Mouse (Mus musculus): Measurements from ENCODE around the gene Gm4214.
"Not testable (repeated sequence)": the region's sequence is repeated elsewhere in the genome, so short reads cannot be mapped to it uniquely, and the experiment has no call there.

GRCm38 (mm10) chr7:23019823-23020222, 35.4 kb upstream of the Gm4214 start, which contains the start of gene Gm4216:
- not testable (repeated sequence) for TF ChIP-seq CTCF, POLR2A (IDR thresholded peaks at IDR 0.05; ENCODE audit: extremely low read depth, insufficient read depth, low read length)

Measured in cortical plate, adult 2 months (tissue).